Mouse (Mus musculus): ENCODE data around the gene Pate2. TPM values are rescaled to one million over a fixed set of nuclear protein-coding genes. Genes with fewer than 3 reads are reported as not detected.

Pate2 gene
- total RNA-seq, 2 experiments from 2014 or later, result 0.34 to 0.98 TPM

GRCm38 (mm10) chr9:35539001-35539750 lies 30.9 kb upstream of the Pate2 start:
- intact Hi-C loops (cut with DNase I), result loop anchor here (5.0 kb wide), 1 partner anchor 117 kb away; the partner anchor contains the start of gene Cdon
- H3K4me3 ChIP-seq, result no peak overlapping the region
- H3K27ac ChIP-seq, result no peak overlapping the region
- DNase-seq (ENCODE audit: extremely low spot score in 1 of 2, low spot score in 2 of 2), result no peak
- TF ChIP-seq CTCF (IDR thresholded peaks at IDR 0.05), result no peak

GRCm38 (mm10) chr9:35541024-35541423 lies 29.1 kb upstream of the Pate2 start:
- intact Hi-C loops (cut with DNase I), result loop anchor here (1.0 to 10.0 kb wide), 2 partner anchors 259 to 496 kb away; no protein-coding TSS in a partner anchor
- no peak for DNase-seq (ENCODE audit: extremely low spot score in 1 of 2, low spot score in 2 of 2)
- no peak for TF ChIP-seq CTCF (IDR thresholded peaks at IDR 0.05)
- Histone ChIP-seq H3K4me3 (no peak overlapping the region), H3K27ac (no peak overlapping the region)

GRCm38 (mm10) chr9:35541488-35541887 lies 28.6 kb upstream of the Pate2 start:
- intact Hi-C loops (cut with DNase I), result loop anchor here (1.0 to 10.0 kb wide), 2 partner anchors 259 to 497 kb away; no protein-coding TSS in a partner anchor
- TF ChIP-seq CTCF (IDR thresholded peaks at IDR 0.05), result peak; percentile 82
- peak; percentile 69 to 83 for DNase-seq (ENCODE audit: extremely low spot score in 1 of 2, low spot score in 2 of 2)

GRCm38 (mm10) chr9:35541941-35542340 lies 28.1 kb upstream of the Pate2 start:
- no peak for DNase-seq (ENCODE audit: extremely low spot score in 1 of 2, low spot score in 2 of 2)
- TF ChIP-seq CTCF (IDR thresholded peaks at IDR 0.05), result no peak

More at GRCm38 (mm10) chr9:35541488-35541887, 28.6 kb upstream of the Pate2 start:
- Histone ChIP-seq H3K4me3 (no peak overlapping the region), H3K27ac (no peak overlapping the region)

GRCm38 (mm10) chr9:35543099-35543860 lies 26.8 kb upstream of the Pate2 start:
- Histone ChIP-seq H3K27ac (no peak overlapping the region), H3K4me3 (no peak overlapping the region)
- no peak for DNase-seq (ENCODE audit: extremely low spot score in 1 of 2, low spot score in 2 of 2)
- intact Hi-C loops (cut with DNase I), result loop anchor here (10.0 kb wide), 1 partner anchor 498 kb away; no protein-coding TSS in a partner anchor
- TF ChIP-seq CTCF (IDR thresholded peaks at IDR 0.05), result no peak

More at GRCm38 (mm10) chr9:35541941-35542340, 28.1 kb upstream of the Pate2 start:
- intact Hi-C loops (cut with DNase I), result loop anchor here (1.0 to 10.0 kb wide), 2 partner anchors 260 to 497 kb away; no protein-coding TSS in a partner anchor
- Histone ChIP-seq H3K4me3 (no peak overlapping the region), H3K27ac (no peak overlapping the region)

GRCm38 (mm10) chr9:35544666-35545065 lies 25.4 kb upstream of the Pate2 start:
- intact Hi-C loops (cut with DNase I), result loop anchor here (10.0 kb wide), 1 partner anchor 500 kb away; no protein-coding TSS in a partner anchor
- no peak for DNase-seq (ENCODE audit: extremely low spot score in 1 of 2, low spot score in 2 of 2)
- TF ChIP-seq CTCF (IDR thresholded peaks at IDR 0.05), result no peak

GRCm38 (mm10) chr9:35545704-35546103 lies 24.4 kb upstream of the Pate2 start:
- TF ChIP-seq CTCF (IDR thresholded peaks at IDR 0.05), result peak; percentile 33
- no peak overlapping the region for H3K27ac ChIP-seq
- intact Hi-C loops (cut with DNase I), result loop anchor here (10.0 kb wide), 1 partner anchor 501 kb away; no protein-coding TSS in a partner anchor
- DNase-seq (ENCODE audit: extremely low spot score in 1 of 2, low spot score in 2 of 2), result peak in 1 of 2 experiments; percentile 13
- no peak overlapping the region for H3K4me3 ChIP-seq

More at GRCm38 (mm10) chr9:35544666-35545065, 25.4 kb upstream of the Pate2 start:
- no peak overlapping the region for H3K27ac ChIP-seq
- no peak overlapping the region for H3K4me3 ChIP-seq

- Histone ChIP-seq H3K4me3 (no peak overlapping the region), H3K27ac (no peak overlapping the region)
- DNase-seq (ENCODE audit: extremely low spot score in 1 of 2, low spot score in 2 of 2), result peak in 1 of 2 experiments; percentile 4
- intact Hi-C loops (cut with DNase I), result loop anchor here (10.0 kb wide), 1 partner anchor 502 kb away; no protein-coding TSS in a partner anchor
- TF ChIP-seq CTCF (IDR thresholded peaks at IDR 0.05), result no peak
Measured at GRCm38 (mm10) chr9:35546745-35547144, 23.3 kb upstream of the Pate2 start.

- DNase-seq (ENCODE audit: extremely low spot score in 1 of 2, low spot score in 2 of 2), result peak in 1 of 2 experiments; percentile 8
- no peak overlapping the region for H3K4me3 ChIP-seq
- no peak for TF ChIP-seq CTCF (IDR thresholded peaks at IDR 0.05)
- intact Hi-C loops (cut with DNase I), result loop anchor here (10.0 kb wide), 1 partner anchor 504 kb away; no protein-coding TSS in a partner anchor
- H3K27ac ChIP-seq, result no peak overlapping the region
Measured at GRCm38 (mm10) chr9:35548455-35548854, 21.6 kb upstream of the Pate2 start.

- DNase-seq (ENCODE audit: extremely low spot score in 1 of 2, low spot score in 2 of 2), result peak; percentile 3 to 6
- Histone ChIP-seq H3K27ac (no peak overlapping the region), H3K4me3 (no peak overlapping the region)
- no peak for TF ChIP-seq CTCF (IDR thresholded peaks at IDR 0.05)
- intact Hi-C loops (cut with DNase I), result no loop called here
Measured at GRCm38 (mm10) chr9:35556494-35557102, 13.5 kb upstream of the Pate2 start.
